Mouse (Mus musculus) layer of hippocampus, adult 2 months (tissue): ENCODE measurements around the gene Treml1. TPM values are rescaled to one million over a fixed set of nuclear protein-coding genes. Genes with fewer than 3 reads are reported as not detected.
"Not testable (repeated sequence)": the region's sequence is repeated elsewhere in the genome, so short reads cannot be mapped to it uniquely, and the experiment has no call there.

Experiments used
- DNase-seq, 2 experiments: peaks; one replicate each; pipeline ENCODE4 v3.0.0; 2022; ENCODE audit warnings: low spot score in 2 of 2
- H3K27ac ChIP-seq: fragments of 200-600 bp; 2 replicates; pipeline ENCODE4 v1.8.1; 2022
- H3K4me3 ChIP-seq: fragments of 200-600 bp; 2 replicates; pipeline ENCODE4 v1.8.1; 2022; ENCODE audit warnings: mild to moderate bottlenecking
- CTCF ChIP-seq: fragments of 200-600 bp; conservative IDR thresholded peaks from 2 replicates; pipeline ENCODE4 v1.8.1; 2022; ENCODE audit warnings: antibody characterized with exemption, mild to moderate bottlenecking, moderate library complexity
- long read RNA-seq, 2 experiments: library from polyadenylated mRNA; stranded (forward); transcript quantifications; one replicate each; pipeline ENCODE4 v2.0.0; 2021; ENCODE audit warnings: borderline mapping rate in 2 of 2
- total RNA-seq, 2 experiments: library from RNA; stranded (reverse); gene quantifications; 2 replicates each; pipeline ENCODE4 v1.2.3; 2021

Treml1 gene
- not detected for total RNA-seq
- long read RNA-seq, experiment 1 = 0 reads
- long read RNA-seq, experiment 2 = 0 reads

DNA sequence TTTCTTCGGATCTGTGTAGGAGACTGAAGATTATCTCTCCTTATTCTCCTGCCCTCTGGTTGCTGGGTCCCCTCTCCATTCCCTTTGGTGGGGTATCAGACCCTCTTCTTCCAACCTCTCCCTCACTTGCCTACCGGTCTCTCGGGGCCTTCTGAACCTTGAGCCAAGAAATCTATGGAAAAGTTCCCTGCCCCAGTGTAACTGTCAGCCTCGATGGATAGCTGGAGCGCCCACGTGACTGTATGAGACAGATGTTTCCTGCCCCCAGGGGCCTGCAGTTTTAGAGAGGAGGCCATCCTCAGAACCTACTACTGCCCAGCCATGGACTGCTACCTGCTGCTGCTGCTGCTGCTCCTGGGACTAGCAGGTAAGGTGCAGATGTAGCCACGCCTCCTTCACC lies at the start of gene Treml1:
Gene Treml1 (plus strand): TSS at position 301 of the 400 bp plus-strand sequence.
- H3K27ac ChIP-seq = no peak within 1 kb of the TSS
- no peak for DNase-seq
- no peak within 1 kb of the TSS for H3K4me3 ChIP-seq
- no peak for TF ChIP-seq CTCF

DNA sequence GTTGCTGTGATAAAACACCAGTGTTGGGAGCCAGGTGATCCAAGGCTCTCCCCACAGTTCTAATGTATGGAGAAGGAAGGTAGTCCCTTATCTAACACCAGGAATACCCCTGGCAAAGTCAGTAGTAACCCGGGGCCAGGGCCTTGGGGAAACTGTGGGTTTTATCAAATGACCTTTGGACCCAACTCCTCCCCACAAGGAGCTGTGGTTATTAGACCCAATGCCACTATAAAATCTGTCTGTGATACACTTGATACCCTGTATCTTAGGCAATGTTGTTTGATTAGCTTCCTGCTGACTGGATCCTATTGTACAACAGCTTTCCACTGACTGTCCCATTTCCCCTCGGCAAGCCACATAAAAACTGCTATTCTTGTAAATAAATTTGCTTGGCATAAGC lies 47.6 kb upstream of the Treml1 start:
- Histone ChIP-seq H3K4me3 (no peak overlapping the region), H3K27ac (no peak overlapping the region)
- DNase-seq = no peak
- TF ChIP-seq CTCF = no peak

DNA sequence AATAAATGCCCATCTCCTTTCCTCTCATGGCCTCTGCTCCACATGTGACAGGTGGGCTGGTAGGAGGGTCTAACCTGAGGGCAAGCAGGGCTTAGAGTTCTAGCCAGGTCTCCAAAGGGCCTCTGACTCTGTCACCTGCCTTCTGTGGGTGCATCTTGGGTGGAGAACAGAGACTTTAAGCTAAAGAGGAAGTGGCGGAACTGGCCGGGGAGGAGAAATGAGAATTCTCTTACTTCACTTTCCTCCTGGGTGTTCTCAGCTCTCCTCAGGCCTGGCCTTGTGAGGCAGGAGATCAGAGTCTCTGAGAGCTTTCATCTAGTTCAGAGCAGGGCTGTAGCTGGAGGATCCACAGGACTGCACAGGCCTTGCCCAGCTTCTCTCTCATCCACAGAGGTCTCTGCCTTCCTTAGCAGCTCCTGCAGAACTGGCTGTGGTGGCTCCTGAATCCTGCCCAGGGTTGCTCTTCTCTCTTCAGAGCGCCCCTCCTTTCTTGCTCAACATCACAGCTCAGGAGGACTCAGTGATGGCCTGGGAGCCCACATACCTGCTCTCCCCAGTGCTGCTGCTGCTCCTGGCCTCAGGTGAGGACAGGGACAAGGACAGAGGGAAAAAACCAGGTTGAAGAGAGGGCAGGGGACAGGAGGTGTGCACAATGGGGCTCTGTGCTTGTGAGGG lies 43.7 kb upstream of the Treml1 start, which contains the start of gene B430306N03Rik:
Gene B430306N03Rik (plus strand): TSS at position 237 of the 675 bp plus-strand sequence.
- not testable (repeated sequence) for H3K27ac ChIP-seq, DNase-seq, H3K4me3 ChIP-seq

DNA sequence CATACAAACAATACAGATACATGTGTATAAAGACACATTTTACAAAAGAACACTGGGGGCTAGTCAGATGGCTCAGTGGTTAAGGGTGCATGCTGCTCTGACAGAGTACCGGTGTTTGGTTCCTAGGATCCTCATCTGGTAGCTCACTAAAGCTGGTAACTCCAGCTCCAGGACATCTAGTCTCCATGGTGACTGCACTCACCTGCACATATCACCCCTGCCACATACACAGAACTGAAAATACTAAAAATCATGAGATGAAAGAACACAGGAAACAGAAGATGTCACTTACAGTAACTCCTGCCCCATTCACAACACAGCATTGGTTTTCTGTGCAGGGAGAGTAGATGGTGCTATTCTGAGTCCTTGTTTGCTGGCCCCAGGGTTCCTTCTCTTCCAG lies 41.0 kb upstream of the Treml1 start:
- no peak for DNase-seq
- no peak for TF ChIP-seq CTCF
- Histone ChIP-seq H3K27ac (no peak overlapping the region), H3K4me3 (no peak overlapping the region)

DNA sequence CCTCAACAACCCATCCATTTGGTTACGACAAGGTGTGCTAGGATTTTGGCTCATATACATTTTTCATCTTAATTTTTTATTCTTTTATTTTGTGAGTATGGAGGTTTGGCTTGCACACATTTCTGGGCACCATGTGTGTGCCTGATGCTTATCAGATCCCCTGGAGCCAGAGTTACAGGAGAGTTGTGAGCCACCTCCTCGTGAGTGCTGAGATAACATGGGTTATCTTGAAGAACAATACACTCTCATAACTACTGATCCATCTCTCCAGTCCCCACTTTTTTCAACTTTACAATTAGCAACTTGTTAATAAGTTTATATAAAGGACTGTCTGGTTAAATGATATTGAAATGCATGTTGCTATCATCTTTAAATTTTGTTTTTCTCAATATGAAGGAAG lies 38.4 kb upstream of the Treml1 start:
- no peak for DNase-seq
- no peak overlapping the region for H3K27ac ChIP-seq
- TF ChIP-seq CTCF = no peak
- no peak overlapping the region for H3K4me3 ChIP-seq

DNA sequence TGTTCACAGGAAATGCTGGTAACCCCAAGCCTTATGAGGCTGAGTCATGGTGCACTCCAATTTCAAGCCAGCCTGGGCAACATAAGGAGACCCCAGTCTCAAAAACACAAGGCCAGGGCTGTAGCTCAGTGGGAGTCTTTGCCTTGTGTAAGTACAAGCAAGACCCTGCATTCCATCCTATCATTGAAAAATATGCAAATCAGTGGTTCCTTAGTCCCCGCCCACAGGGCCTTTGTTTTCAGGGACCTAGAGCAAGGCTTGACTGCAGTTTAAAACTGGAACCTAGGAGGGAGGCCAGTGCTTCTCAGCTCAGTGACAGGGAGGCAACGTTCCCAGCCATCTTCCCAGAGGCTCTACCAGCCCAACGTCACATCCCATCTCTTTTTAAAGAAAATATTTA lies 36.5 kb upstream of the Treml1 start:
- TF ChIP-seq CTCF = no peak
- no peak for DNase-seq
- Histone ChIP-seq H3K27ac (no peak overlapping the region), H3K4me3 (no peak overlapping the region)

DNA sequence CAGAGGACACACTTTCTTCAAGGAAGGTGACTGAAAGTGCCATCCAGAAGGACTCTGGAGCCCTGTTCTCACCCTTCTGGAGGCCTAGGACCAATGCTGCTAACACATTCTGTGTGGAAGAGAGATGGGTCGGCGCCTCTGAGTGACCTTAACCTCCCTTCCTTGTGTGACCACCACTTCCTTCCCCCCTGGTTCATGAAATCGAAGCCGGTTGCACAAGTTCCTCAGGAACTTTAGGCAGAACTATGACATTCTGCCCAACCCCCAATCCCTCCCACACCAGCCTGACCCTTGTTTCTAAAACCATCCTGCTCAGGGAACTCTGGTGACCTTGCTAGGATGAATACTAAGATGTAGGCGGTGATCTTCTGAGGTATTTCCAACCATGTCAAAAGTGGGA lies 35.5 kb upstream of the Treml1 start:
- no peak overlapping the region for H3K27ac ChIP-seq
- TF ChIP-seq CTCF = no peak
- DNase-seq = no peak
- H3K4me3 ChIP-seq = no peak overlapping the region

DNA sequence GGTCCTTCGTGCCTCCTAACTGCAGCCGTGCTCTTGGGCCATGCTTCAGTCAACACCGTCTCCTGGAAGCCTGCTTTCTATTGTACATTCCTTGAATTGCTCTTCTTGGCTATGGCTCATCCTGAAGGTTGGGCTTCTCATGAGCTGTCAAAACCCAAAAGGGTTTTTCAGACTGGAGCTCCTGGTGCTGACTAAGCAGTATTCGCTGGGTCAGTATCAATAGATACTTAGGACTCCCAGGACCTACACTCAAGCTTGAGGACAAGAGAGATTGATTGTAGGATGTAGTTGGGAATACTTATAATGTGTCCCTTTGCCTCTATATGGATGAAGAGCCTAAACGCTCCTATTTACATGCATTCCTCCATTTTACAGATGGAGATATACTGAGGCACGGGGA lies 34.6 kb upstream of the Treml1 start:
- Histone ChIP-seq H3K4me3 (no peak overlapping the region), H3K27ac (no peak overlapping the region)
- TF ChIP-seq CTCF = no peak
- no peak for DNase-seq

DNA sequence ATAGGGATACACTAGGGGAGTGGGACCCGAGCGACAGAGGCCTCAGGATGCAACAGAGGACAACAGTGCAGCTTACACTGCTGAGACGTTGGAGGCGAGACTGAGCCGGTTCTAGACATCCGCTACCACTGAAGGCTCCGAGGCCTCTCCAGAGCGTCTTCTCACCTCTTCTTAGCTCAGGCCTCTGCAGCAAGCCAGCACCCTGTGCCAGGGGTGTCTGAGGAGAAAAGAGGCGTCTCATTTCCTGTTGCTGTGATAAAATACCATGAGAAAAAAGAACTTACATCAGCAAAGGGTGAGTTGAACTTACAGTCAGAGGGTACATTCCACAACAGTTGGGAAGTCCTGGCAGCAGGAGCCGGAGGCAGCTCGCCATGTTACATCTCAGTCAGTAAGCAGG lies 34.1 kb upstream of the Treml1 start:
- no peak for TF ChIP-seq CTCF
- H3K27ac ChIP-seq = no peak overlapping the region
- no peak for DNase-seq
- no peak overlapping the region for H3K4me3 ChIP-seq

DNA sequence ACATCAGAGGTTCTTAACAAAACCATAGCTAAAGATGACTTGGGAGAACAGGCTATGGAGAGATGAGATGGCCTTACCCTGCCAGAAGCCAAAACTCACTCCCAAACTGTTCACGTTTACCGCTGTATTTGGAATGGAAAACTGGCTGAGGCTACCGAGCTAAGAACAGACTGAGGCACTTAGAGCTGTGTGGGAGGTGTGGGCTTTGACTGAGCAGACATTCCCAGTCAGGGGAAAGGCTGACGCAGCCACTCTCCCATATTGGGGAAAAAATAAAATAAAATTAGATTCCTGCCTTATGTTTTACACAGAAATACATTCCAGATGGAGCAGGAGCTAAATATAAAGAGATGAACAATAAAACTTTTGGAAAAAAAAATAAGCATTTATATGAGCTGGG lies 33.1 kb upstream of the Treml1 start:
- Histone ChIP-seq H3K27ac (no peak overlapping the region), H3K4me3 (no peak overlapping the region)
- no peak for TF ChIP-seq CTCF
- peak; percentile 56 to 83 for DNase-seq

DNA sequence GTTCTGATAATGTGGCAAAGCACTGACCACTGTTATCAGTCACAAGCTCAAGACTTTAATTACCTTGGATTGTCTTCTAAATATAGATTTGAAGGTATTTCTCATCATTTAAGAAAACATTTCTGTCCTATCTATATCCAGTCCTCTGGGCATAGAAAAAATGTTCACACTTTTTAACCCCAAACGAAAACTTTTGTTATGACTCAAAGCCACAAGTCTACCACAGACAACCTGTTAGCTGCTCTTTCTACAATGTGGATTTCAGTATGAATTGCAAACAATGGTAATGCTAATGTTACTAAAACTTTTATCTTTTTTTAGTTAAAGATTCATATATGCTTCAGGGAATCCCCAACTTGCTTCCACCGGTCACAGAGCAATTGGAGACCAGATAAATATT lies 27.2 kb upstream of the Treml1 start:
- DNase-seq = no peak
- TF ChIP-seq CTCF = no peak
- Histone ChIP-seq H3K27ac (no peak overlapping the region), H3K4me3 (no peak overlapping the region)

DNA sequence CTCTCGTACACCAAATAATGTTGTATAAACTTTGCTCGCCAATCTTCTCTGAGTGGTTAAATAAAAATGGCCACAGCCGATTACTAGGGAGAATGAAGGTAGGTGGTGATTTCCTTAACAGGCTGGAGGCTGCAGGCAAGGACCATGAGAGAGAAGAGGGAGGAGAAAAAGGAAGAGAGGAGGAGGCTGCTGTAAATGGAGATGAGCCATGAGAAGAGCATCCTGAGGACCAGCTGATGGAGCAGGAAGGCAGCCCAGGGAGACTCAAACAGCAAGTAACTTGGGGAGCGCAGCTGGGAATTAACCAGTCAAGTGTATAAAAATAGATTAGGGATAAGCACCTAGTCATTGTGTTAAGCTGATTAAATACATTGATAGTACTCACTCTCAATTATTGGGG lies 25.5 kb upstream of the Treml1 start:
- H3K27ac ChIP-seq = no peak overlapping the region
- H3K4me3 ChIP-seq = no peak overlapping the region
- no peak for DNase-seq
- TF ChIP-seq CTCF = no peak

DNA sequence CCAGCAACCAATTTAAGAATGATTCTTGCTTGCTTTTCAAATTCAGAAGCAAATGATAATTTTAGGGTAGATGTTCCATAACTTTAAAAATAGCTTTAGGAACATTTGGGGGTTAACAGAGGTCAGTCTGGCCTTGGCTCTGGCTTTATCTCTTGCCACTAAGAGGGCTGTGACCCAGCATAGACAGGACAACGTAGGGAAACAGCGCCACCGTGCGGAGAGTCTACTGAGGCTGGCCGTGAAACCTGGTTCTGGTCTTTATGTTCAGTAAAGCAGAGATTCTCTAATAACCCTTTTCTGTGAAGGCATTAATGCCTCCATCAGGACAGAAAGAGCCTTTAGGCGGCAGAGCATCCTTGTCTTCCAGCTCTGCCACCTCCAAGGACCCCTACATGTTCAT lies 22.9 kb upstream of the Treml1 start:
- Histone ChIP-seq H3K27ac (no peak overlapping the region), H3K4me3 (no peak overlapping the region)
- peak; percentile 54 to 85 for DNase-seq
- TF ChIP-seq CTCF = peak; percentile 93

DNA sequence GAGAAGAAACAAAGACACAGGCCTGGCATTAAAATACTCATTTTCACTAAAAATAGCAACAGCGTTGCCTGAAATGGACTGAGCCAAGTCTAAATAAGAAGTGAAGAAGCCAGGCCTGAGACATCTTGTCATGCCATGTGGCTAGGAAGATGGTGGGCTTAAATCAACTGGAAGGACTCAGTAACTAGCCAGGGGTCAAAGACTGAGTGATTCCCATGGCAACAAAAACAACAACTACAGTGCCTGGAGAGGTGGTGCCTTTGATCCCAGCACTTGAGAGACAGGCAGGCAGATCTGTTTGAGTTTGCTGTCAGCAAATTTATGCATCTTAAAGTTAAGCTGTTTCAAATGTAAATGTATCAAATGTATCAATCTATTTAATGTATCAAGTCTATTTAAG lies 19.4 kb upstream of the Treml1 start:
- Histone ChIP-seq H3K4me3 (no peak overlapping the region), H3K27ac (no peak overlapping the region)
- no peak for TF ChIP-seq CTCF
- no peak for DNase-seq
